11 mouse cellular contexts compared by ENCODE assay signal in genomic region chr19:26706910-26707309, GRCm38 (mm10).
DNase-seq lines count a peak whose midpoint lies in the region; ATAC-seq lines count a peak whose summit lies in the region.
"Had no signal": no experiment of that assay in that cellular context is flagged by ENCODE, and none has a peak within 500 bp of the region (broad histone marks: within the 10 kb centered on the region; RNA-seq: fewer than 3 reads in every experiment).

No protein-coding gene starts in this region.

- H3K4me2 ChIP-seq in midbrain, embryonic 15.5 days: no peak overlapping the region
- H3K4me2 ChIP-seq: embryonic facial prominence, embryonic 13.5 days; hindbrain, embryonic 13.5 days; liver, embryonic 11.5 days had no signal

- no peak for ATAC-seq in midbrain, embryonic 15.5 days (replicated peaks)

- H3K9ac ChIP-seq in midbrain, embryonic 15.5 days: no peak overlapping the region
- H3K9ac ChIP-seq: embryonic facial prominence, embryonic 13.5 days; hindbrain, embryonic 13.5 days had no signal

- WGBS in midbrain, embryonic 10.5 days: 76% methylated on average over 5 of the region's 5 CpGs
- WGBS in midbrain, embryonic 15.5 days: 61% methylated on average over 5 of the region's 5 CpGs

- 0 out of 2 replicates have a peak overlapping the region, but pooled peaks have one; percentile 9 for H3K27ac ChIP-seq in midbrain, embryonic 10.5 days (replicated peaks)
- H3K27ac ChIP-seq in midbrain, embryonic 15.5 days: no peak overlapping the region
- H3K27ac ChIP-seq: hindbrain, embryonic 13.5 days had no signal

- no peak overlapping the region for H3K4me3 ChIP-seq in midbrain, embryonic 10.5 days
- H3K4me3 ChIP-seq in midbrain, embryonic 15.5 days: no peak overlapping the region
- H3K4me3 ChIP-seq: embryonic facial prominence, embryonic 13.5 days; hindbrain, embryonic 13.5 days had no signal

- DNase-seq in adrenal gland, postnatal 10 days: peak; percentile 30
- DNase-seq in adrenal gland, postnatal 4 days (ENCODE audit: low spot score in 2 of 2): no peak
- DNase-seq in midbrain, embryonic 10.5 days (ENCODE audit: low spot score): no peak
- DNase-seq in induced T-regulatory cell, adult 2 months (ENCODE audit: low read depth): peak; percentile 25
- DNase-seq in naive thymus-derived CD4-positive, alpha-beta T cell, adult 2 months (ENCODE audit: low read depth): peak; percentile 41
- no peak for DNase-seq in frontal cortex, postnatal 14 days (ENCODE audit: low spot score in 2 of 2)
- no peak for DNase-seq in urinary bladder, postnatal 36 days (ENCODE audit: low spot score in 2 of 2)

- H3K27me3 ChIP-seq in midbrain, embryonic 10.5 days (ENCODE audit: low read depth, poor library complexity, severe bottlenecking): no peaks in the 10 kb centered on the region
- H3K27me3 ChIP-seq in midbrain, embryonic 15.5 days (replicated peaks): no peaks in the 10 kb centered on the region
- H3K27me3 ChIP-seq: embryonic facial prominence, embryonic 13.5 days; hindbrain, embryonic 13.5 days had no signal

- no peaks in the 10 kb centered on the region for H3K4me1 ChIP-seq in midbrain, embryonic 10.5 days
- no peaks in the 10 kb centered on the region for H3K4me1 ChIP-seq in midbrain, embryonic 15.5 days
- H3K4me1 ChIP-seq: hindbrain, embryonic 13.5 days had no signal

- no peaks in the 10 kb centered on the region for H3K9me3 ChIP-seq in midbrain, embryonic 10.5 days (replicated peaks)
- H3K9me3 ChIP-seq in midbrain, embryonic 15.5 days: no peaks in the 10 kb centered on the region
- H3K9me3 ChIP-seq: embryonic facial prominence, embryonic 13.5 days; hindbrain, embryonic 13.5 days had no signal

- no peaks in the 10 kb centered on the region for H3K36me3 ChIP-seq in midbrain, embryonic 10.5 days
- no peaks in the 10 kb centered on the region for H3K36me3 ChIP-seq in midbrain, embryonic 15.5 days (replicated peaks)

Comparison
In these comparisons a context has a peak if more than half of its experiments do, and no peak if none do; other contexts are left out.
1. DNase-seq: peak in adrenal gland, postnatal 10 days (single experiment), induced T-regulatory cell, adult 2 months (single experiment) and naive thymus-derived CD4-positive, alpha-beta T cell, adult 2 months (single experiment); none in adrenal gland, postnatal 4 days (0 of 2), midbrain, embryonic 10.5 days (single experiment), frontal cortex, postnatal 14 days (0 of 2) and urinary bladder, postnatal 36 days (0 of 2).